Mouse (Mus musculus): ENCODE results near the gene Poc5. TPM values are rescaled to one million over a fixed set of nuclear protein-coding genes. Genes with fewer than 3 reads are reported as not detected.
A peak's percentile ranks its signal among the peaks of the same experiment; 100 is the strongest.

Gene Poc5
- polyA plus RNA-seq, 1 experiment from 2014 or later: 5.6 TPM

DNA sequence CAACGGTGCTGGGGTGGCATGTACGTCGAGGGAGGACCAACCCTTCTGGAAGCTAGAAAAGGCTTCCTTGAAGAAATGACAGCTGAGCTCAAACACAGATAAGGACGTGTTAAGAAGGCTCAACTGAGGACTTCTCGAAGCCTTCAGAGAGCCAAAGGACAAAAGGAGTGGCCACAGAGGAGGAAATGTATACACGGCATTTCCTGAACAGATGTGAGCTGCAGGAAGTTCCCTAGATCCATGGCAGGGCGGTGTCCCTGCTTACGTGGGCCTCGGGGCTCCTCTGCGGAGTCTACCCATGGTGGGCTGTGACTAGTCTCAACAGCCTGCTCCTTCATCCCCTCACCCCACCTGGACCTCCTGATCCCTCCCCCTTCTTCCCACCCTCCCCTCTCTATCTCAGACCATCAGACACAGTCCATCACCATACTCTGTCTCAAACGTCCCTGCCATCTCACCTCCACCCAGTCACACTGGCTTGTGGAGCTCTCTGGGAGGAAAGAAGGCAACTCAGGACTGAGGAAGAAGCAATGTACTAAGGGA is 45.6 kb downstream of the Poc5 start:
- no peak overlapping the region for H3K4me3 ChIP-seq (ENCODE audit: low read depth, low read length)

DNA sequence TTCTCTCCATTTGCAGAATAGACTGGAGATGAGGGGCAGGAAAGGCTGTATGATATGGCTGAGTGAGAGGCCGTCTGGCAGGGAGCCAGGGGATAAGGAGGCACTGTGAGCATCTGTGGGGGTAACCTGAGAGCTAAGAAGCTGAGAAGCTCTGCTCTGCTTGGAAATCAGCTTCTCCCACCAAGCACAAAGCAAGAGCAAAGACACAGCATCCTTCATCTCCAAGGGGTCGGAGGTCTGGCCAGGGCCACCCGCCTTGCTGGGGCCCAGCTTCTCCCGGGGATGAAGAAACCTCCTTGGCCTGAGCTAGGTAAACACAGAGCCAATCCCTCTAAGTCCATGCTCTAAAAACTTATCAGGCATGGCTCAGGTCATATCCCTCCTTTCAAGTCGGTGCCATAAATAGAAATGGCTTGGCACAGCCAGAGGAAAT is 46.8 kb downstream of the Poc5 start:
- peaks cover 18% of the 10 kb centered on the region for H3K4me1 ChIP-seq (replicated peaks; ENCODE audit: control insufficient read depth, insufficient read depth, low read length)
- no peaks in the 10 kb centered on the region for H3K9me3 ChIP-seq (ENCODE audit: control insufficient read depth)
- TF ChIP-seq CTCF (IDR thresholded peaks at IDR 0.05; ENCODE audit: low read depth): no peak
- ATAC-seq: no peak
- no peaks in the 10 kb centered on the region for H3K27me3 ChIP-seq (replicated peaks; ENCODE audit: control insufficient read depth, insufficient read depth, low read length)
- H3K27ac ChIP-seq (ENCODE audit: low read depth, low read length): no peak overlapping the region
- H3K36me3 ChIP-seq (ENCODE audit: control insufficient read depth, insufficient read depth): no peaks in the 10 kb centered on the region
- 17% methylated on average over 5 of the region's 5 CpGs for WGBS
- no peak overlapping the region for H3K4me3 ChIP-seq (ENCODE audit: low read depth, low read length)
- no peak overlapping the region for H3K9ac ChIP-seq (ENCODE audit: low read depth, low read length)
- H3K4me2 ChIP-seq (replicated peaks; ENCODE audit: low read depth): no peak overlapping the region

More for the DNA sequence above, 45.6 kb downstream of the Poc5 start:
- no peaks in the 10 kb centered on the region for H3K27me3 ChIP-seq (replicated peaks; ENCODE audit: control insufficient read depth, insufficient read depth, low read length)
- H3K9me3 ChIP-seq (ENCODE audit: control insufficient read depth): no peaks in the 10 kb centered on the region
- no peaks in the 10 kb centered on the region for H3K36me3 ChIP-seq (ENCODE audit: control insufficient read depth, insufficient read depth)
- H3K4me1 ChIP-seq (replicated peaks; ENCODE audit: control insufficient read depth, insufficient read depth, low read length): peaks cover 18% of the 10 kb centered on the region
- peak overlapping the region; percentile 63 for H3K27ac ChIP-seq (ENCODE audit: low read depth, low read length)
- ATAC-seq: peak; percentile 73
- H3K9ac ChIP-seq (ENCODE audit: low read depth, low read length): no peak overlapping the region
- H3K4me2 ChIP-seq (replicated peaks; ENCODE audit: low read depth): peak overlapping the region; percentile 37; the same call in 1 of the 2 replicates
- WGBS: 24% methylated on average over 11 of the region's 11 CpGs
- TF ChIP-seq CTCF (IDR thresholded peaks at IDR 0.05; ENCODE audit: low read depth): no peak

GRCm38 (mm10) chr13:96435793-96436192 is 47.7 kb downstream of the Poc5 start:
- H3K4me1 ChIP-seq (replicated peaks; ENCODE audit: control insufficient read depth, insufficient read depth, low read length): peaks cover 18% of the 10 kb centered on the region
- H3K27me3 ChIP-seq (replicated peaks; ENCODE audit: control insufficient read depth, insufficient read depth, low read length): no peaks in the 10 kb centered on the region
- no peak overlapping the region for H3K9ac ChIP-seq (ENCODE audit: low read depth, low read length)
- no peak overlapping the region for H3K4me2 ChIP-seq (replicated peaks; ENCODE audit: low read depth)
- TF ChIP-seq CTCF (IDR thresholded peaks at IDR 0.05; ENCODE audit: low read depth): no peak
- no peak for ATAC-seq
- 58% methylated on average over 12 of the region's 13 CpGs for WGBS
- no peak overlapping the region for H3K27ac ChIP-seq (ENCODE audit: low read depth, low read length)
- H3K9me3 ChIP-seq (ENCODE audit: control insufficient read depth): no peaks in the 10 kb centered on the region
- H3K4me3 ChIP-seq (ENCODE audit: low read depth, low read length): no peak overlapping the region
- H3K36me3 ChIP-seq (ENCODE audit: control insufficient read depth, insufficient read depth): no peaks in the 10 kb centered on the region

DNA sequence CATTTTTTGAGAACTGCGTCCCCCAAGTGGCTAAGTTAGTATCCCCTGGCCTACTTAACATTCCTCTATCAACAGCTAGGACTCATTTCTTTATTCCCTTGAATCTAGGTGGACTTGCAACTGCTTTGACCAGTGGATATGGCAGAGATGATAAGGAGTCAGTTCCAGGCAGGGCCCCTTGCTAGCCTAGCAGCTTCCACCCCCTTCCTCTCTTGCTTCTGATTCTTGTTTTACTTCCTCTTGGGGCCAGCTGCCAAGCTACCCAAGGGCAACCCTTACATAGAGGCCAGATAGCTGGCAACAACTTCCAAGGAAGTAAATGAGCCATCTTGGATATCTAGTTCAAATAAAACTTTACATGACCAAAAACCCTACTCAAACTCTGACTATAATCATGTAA is 48.8 kb downstream of the Poc5 start:
- TF ChIP-seq CTCF (IDR thresholded peaks at IDR 0.05; ENCODE audit: low read depth): no peak
- no peak for ATAC-seq
- H3K4me3 ChIP-seq (ENCODE audit: low read depth, low read length): no peak overlapping the region

GRCm38 (mm10) chr13:96440436-96440835 is 52.3 kb downstream of the Poc5 start:
- H3K36me3 ChIP-seq (ENCODE audit: control insufficient read depth, insufficient read depth): no peaks in the 10 kb centered on the region
- H3K9ac ChIP-seq (ENCODE audit: low read depth, low read length): no peak overlapping the region
- no peak for TF ChIP-seq CTCF (IDR thresholded peaks at IDR 0.05; ENCODE audit: low read depth)
- H3K27ac ChIP-seq (ENCODE audit: low read depth, low read length): no peak overlapping the region
- H3K4me1 ChIP-seq (replicated peaks; ENCODE audit: control insufficient read depth, insufficient read depth, low read length): no peaks in the 10 kb centered on the region
- WGBS: 92% methylated on average over 4 of the region's 4 CpGs
- no peaks in the 10 kb centered on the region for H3K9me3 ChIP-seq (ENCODE audit: control insufficient read depth)
- no peak overlapping the region for H3K4me3 ChIP-seq (ENCODE audit: low read depth, low read length)
- no peaks in the 10 kb centered on the region for H3K27me3 ChIP-seq (replicated peaks; ENCODE audit: control insufficient read depth, insufficient read depth, low read length)
- ATAC-seq: no peak
- no peak overlapping the region for H3K4me2 ChIP-seq (replicated peaks; ENCODE audit: low read depth)

More for the DNA sequence above, 48.8 kb downstream of the Poc5 start:
- Histone ChIP-seq H3K9ac (ENCODE audit: low read depth, low read length) (no peak overlapping the region), H3K27me3 (replicated peaks; ENCODE audit: control insufficient read depth, insufficient read depth, low read length) (no peaks in the 10 kb centered on the region), H3K36me3 (ENCODE audit: control insufficient read depth, insufficient read depth) (no peaks in the 10 kb centered on the region), H3K9me3 (ENCODE audit: control insufficient read depth) (no peaks in the 10 kb centered on the region), H3K4me1 (replicated peaks; ENCODE audit: control insufficient read depth, insufficient read depth, low read length) (peaks cover 18% of the 10 kb centered on the region), H3K4me2 (replicated peaks; ENCODE audit: low read depth) (no peak overlapping the region), H3K27ac (ENCODE audit: low read depth, low read length) (no peak overlapping the region)
- WGBS: 80% methylated on average over 1 of the region's 1 CpGs

DNA sequence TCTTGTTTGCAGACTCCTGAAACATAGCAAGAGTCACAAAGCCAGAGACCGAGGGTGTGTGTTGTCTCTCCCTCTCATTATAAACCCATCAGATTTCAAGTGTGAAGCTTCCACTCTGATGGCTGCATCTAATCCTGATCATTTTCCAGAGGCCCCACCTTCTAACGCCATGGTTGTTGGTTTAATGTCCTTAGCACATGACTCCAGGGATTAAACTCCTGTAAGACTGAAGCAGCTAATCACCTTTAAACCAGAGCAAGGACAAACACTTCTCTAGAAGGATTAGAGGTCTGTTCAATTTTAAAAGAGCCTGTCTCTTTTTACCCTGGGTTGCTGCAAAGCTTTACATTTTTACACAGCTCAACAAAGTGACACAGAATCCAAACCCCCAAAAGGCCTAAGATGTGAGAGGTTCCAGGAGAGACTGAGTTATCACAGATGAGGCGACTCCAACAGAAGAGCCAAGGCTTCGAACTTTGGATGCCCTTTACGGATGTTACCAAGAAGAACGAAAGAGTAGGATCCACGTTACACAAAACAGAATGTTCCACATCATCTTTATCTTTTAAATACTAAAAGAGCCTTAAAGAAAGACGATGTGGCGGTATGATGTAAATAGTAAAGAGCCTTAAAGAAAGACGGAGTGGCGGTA is 62.2 kb downstream of the Poc5 start:
- no peak overlapping the region for H3K9ac ChIP-seq (ENCODE audit: low read depth, low read length)
- ATAC-seq: no peak
- H3K4me1 ChIP-seq (replicated peaks; ENCODE audit: control insufficient read depth, insufficient read depth, low read length): no peaks in the 10 kb centered on the region
- 74% methylated on average over 11 of the region's 11 CpGs for WGBS
- no peaks in the 10 kb centered on the region for H3K36me3 ChIP-seq (ENCODE audit: control insufficient read depth, insufficient read depth)
- H3K27ac ChIP-seq (ENCODE audit: low read depth, low read length): no peak overlapping the region
- no peak for TF ChIP-seq CTCF (IDR thresholded peaks at IDR 0.05; ENCODE audit: low read depth)
- H3K9me3 ChIP-seq (ENCODE audit: control insufficient read depth): no peaks in the 10 kb centered on the region
- H3K4me2 ChIP-seq (replicated peaks; ENCODE audit: low read depth): no peak overlapping the region
- no peak overlapping the region for H3K4me3 ChIP-seq (ENCODE audit: low read depth, low read length)
- no peaks in the 10 kb centered on the region for H3K27me3 ChIP-seq (replicated peaks; ENCODE audit: control insufficient read depth, insufficient read depth, low read length)
